Mouse (Mus musculus): ENCODE results near the gene Samd5. TPM values are rescaled to one million over a fixed set of nuclear protein-coding genes. Genes with fewer than 3 reads are reported as not detected.
A peak's percentile ranks its signal among the peaks of the same experiment; 100 is the strongest.

Gene Samd5
- 2.4 and 2.8 TPM in 2 replicates for polyA plus RNA-seq (2015; fragmentation: Nextera tagmentation; extraction: Ambion mirVana)

- H3K4me1 ChIP-seq: peaks cover 20% of the 10 kb centered on the region
- no peaks in the 10 kb centered on the region for H3K9me3 ChIP-seq
- peak; percentile 47; the same call in 1 of the 2 replicates for ATAC-seq (ENCODE audit: extremely low read depth, insufficient number of reproducible peaks, low FRiP score, low TSS enrichment)
Measured at GRCm38 (mm10) chr10:9674561-9675521, at the start of gene Samd5. Samd5 (minus strand) TSS chr10:9675208.

DNA sequence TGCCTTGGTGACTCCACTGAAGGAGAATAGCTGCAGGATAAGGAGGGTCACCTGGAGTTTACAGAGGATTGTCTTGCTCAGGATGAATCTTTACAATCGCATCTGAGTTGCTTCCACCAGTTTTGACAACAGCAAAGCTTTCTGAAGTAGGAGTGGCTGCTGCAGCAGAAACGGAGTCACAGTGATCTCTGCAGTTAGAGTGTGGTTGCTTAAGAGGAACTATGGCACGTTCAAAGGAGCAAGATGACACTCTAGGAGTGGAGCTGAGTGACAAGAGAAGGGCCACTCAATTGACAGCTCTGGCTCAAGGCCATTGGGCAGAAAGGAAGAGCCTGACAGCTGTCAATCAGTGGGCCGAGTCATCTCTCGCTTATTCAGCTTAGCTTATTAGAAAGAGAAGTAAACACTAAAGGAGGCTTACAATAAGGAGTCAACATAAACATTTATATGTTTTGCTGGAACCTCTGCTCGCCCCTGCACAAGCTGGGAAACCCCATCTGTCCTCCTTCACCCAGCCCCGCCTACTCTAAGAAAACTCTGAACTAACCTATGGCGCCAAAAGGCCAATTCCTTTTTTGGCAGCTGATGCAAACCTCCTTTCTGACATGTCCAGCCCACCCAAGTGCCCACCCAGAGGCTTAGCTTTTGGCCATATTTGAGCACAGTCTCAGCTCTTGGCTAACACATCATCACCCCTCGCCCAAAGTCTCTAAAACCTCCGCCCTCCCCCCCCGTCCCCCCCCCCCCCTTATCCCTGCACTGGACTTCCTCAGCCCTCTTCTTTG lies 47.7 kb upstream of the Samd5 start:
- Histone ChIP-seq H3K4me1 (peaks cover 5% of the 10 kb centered on the region; the same call in 1 of the 2 replicates), H3K9me3 (no peaks in the 10 kb centered on the region), H3K4me3 (no peak overlapping the region), H3K27me3 (replicated peaks) (no peaks in the 10 kb centered on the region), H3K27ac (replicated peaks) (no peak overlapping the region), H3K9ac (no peak overlapping the region), H3K36me3 (no peaks in the 10 kb centered on the region), H3K4me2 (no peak overlapping the region)
- 73% methylated on average over 10 of the region's 11 CpGs for WGBS
- no peak for ATAC-seq (ENCODE audit: extremely low read depth, insufficient number of reproducible peaks, low FRiP score, low TSS enrichment)

More at GRCm38 (mm10) chr10:9674561-9675521, at the start of gene Samd5:
- under 1% methylated on average over 90 of the region's 91 CpGs for WGBS
- Histone ChIP-seq H3K4me2 (peak within 1 kb of the TSS; percentile 92), H3K9ac (peak within 1 kb of the TSS; percentile 78), H3K36me3 (no peaks in the 10 kb centered on the region), H3K27ac (replicated peaks) (peak within 1 kb of the TSS; percentile 29), H3K4me3 (peak within 1 kb of the TSS; percentile 69), H3K27me3 (replicated peaks) (peaks cover 8% of the 10 kb centered on the region; the same call in 1 of the 2 replicates)

GRCm38 (mm10) chr10:9720027-9720426 lies 45.0 kb upstream of the Samd5 start:
- peaks cover 5% of the 10 kb centered on the region; the same call in 1 of the 2 replicates for H3K4me1 ChIP-seq
- H3K9ac ChIP-seq: no peak overlapping the region
- H3K27ac ChIP-seq (replicated peaks): no peak overlapping the region
- no peaks in the 10 kb centered on the region for H3K36me3 ChIP-seq
- H3K4me2 ChIP-seq: no peak overlapping the region
- H3K27me3 ChIP-seq (replicated peaks): no peaks in the 10 kb centered on the region
- no peaks in the 10 kb centered on the region for H3K9me3 ChIP-seq
- no peak overlapping the region for H3K4me3 ChIP-seq
- 75% methylated on average over 5 of the region's 5 CpGs for WGBS
- ATAC-seq (ENCODE audit: extremely low read depth, insufficient number of reproducible peaks, low FRiP score, low TSS enrichment): no peak

DNA sequence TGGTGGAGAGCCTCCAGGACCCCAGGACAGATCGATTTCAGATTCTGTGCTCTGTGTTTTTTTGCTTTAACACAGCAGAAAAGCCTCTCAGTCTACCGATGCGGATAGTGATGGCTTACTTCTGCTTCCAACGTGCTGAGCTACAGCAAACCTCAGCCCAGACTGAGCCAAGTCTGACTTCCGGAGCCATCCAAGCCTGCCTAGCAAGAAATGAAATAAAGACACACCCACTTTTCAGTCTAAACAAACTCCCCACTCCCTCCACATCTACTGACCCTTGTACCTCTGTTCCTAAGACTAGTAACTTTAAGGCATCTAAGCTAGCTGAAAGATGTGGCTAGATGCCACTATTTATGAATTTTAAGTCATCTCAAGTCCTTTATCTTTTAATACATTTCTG lies 43.1 kb upstream of the Samd5 start:
- 66% methylated on average over 5 of the region's 5 CpGs for WGBS
- no peak overlapping the region for H3K27ac ChIP-seq (replicated peaks)
- H3K36me3 ChIP-seq: no peaks in the 10 kb centered on the region
- H3K27me3 ChIP-seq (replicated peaks): no peaks in the 10 kb centered on the region
- H3K9me3 ChIP-seq: no peaks in the 10 kb centered on the region
- no peak overlapping the region for H3K9ac ChIP-seq
- peaks cover 5% of the 10 kb centered on the region; the same call in 1 of the 2 replicates for H3K4me1 ChIP-seq
- no peak overlapping the region for H3K4me3 ChIP-seq
- no peak overlapping the region for H3K4me2 ChIP-seq
- ATAC-seq (ENCODE audit: extremely low read depth, insufficient number of reproducible peaks, low FRiP score, low TSS enrichment): no peak

GRCm38 (mm10) chr10:9704956-9705355 lies 29.9 kb upstream of the Samd5 start:
- ATAC-seq (ENCODE audit: extremely low read depth, insufficient number of reproducible peaks, low FRiP score, low TSS enrichment): no peak
- no peaks in the 10 kb centered on the region for H3K27me3 ChIP-seq (replicated peaks)
- H3K9ac ChIP-seq: no peak overlapping the region

DNA sequence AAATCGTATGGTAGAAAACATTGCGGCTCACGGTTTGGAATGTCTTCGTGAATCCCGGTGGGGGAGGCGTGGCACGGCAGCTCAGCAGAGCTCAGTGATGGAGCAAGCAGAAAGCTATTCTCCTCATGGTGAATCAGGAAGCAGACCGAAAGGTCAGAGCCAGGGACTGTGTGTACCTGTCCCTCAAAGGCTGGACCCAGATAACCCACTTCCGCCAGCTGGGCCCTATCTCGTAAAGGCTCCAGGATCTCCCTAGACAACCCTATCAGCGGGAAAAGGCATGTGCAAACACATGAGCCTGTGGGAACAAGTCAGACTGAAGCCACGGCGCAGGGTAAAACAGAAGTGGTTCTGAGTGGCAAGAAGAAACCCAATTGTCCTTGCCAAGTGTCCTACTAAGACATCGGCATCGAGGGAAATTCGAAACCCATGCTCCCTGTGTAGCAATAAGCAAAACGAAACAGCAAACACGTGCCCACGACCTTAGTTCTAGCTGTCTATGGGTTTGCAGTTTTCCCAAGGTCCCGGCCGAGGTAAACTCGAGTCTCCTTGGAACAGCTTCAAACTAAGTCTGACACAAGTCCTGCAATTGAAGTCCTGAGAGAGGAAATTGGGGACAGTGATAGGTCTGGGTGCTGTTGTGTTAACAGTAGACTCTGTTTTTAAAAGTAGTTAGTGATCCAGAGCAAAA lies 24.2 kb upstream of the Samd5 start:
- no peaks in the 10 kb centered on the region for H3K27me3 ChIP-seq (replicated peaks)
- H3K36me3 ChIP-seq: no peaks in the 10 kb centered on the region
- 0 out of 2 replicates have a peak, but pooled peaks cover 6% of the 10 kb centered on the region for H3K4me1 ChIP-seq
- H3K9ac ChIP-seq: no peak overlapping the region
- peak overlapping the region; percentile 52 for H3K4me2 ChIP-seq
- no peaks in the 10 kb centered on the region for H3K9me3 ChIP-seq
- 0 out of 2 replicates have a peak overlapping the region, but pooled peaks have one; percentile 13 for H3K27ac ChIP-seq (replicated peaks)
- WGBS: 57% methylated on average over 22 of the region's 22 CpGs
- H3K4me3 ChIP-seq: peak overlapping the region; percentile 13; the same call in 1 of the 2 replicates
- ATAC-seq (ENCODE audit: extremely low read depth, insufficient number of reproducible peaks, low FRiP score, low TSS enrichment): no peak

More at GRCm38 (mm10) chr10:9704956-9705355, 29.9 kb upstream of the Samd5 start:
- no peak overlapping the region for H3K27ac ChIP-seq (replicated peaks)
- WGBS: 45% methylated on average over 1 of the region's 1 CpGs
- no peak overlapping the region for H3K4me3 ChIP-seq
- H3K36me3 ChIP-seq: no peaks in the 10 kb centered on the region
- H3K4me2 ChIP-seq: no peak overlapping the region
- H3K4me1 ChIP-seq: peaks cover 5% of the 10 kb centered on the region; the same call in 1 of the 2 replicates
- H3K9me3 ChIP-seq: no peaks in the 10 kb centered on the region

DNA sequence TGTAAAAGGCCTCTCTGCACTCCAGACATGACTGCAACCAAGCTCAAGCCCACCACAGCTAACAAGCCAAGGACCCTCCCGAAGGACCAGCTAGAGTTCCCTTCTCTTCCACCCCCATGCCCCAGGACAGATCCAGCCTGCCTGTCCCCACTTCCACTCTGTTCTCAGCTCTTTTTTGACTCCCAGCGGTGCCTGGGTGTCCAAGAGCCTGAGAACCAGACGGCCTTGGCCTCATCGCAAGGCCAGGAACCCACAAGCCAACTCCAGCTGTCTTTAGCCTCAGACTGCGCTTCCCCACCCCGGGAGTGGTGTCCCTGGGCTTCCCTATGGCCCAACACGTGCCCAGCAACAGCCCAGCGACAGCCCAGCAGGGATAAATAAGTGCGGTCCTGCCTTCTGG lies 23.1 kb upstream of the Samd5 start:
- no peak for ATAC-seq (ENCODE audit: extremely low read depth, insufficient number of reproducible peaks, low FRiP score, low TSS enrichment)
- Histone ChIP-seq H3K4me1 (0 out of 2 replicates have a peak, but pooled peaks cover 6% of the 10 kb centered on the region), H3K9me3 (no peaks in the 10 kb centered on the region), H3K27me3 (replicated peaks) (no peaks in the 10 kb centered on the region), H3K4me2 (no peak overlapping the region), H3K36me3 (no peaks in the 10 kb centered on the region), H3K27ac (replicated peaks) (no peak overlapping the region), H3K4me3 (no peak overlapping the region), H3K9ac (no peak overlapping the region)
- 72% methylated on average over 9 of the region's 9 CpGs for WGBS

DNA sequence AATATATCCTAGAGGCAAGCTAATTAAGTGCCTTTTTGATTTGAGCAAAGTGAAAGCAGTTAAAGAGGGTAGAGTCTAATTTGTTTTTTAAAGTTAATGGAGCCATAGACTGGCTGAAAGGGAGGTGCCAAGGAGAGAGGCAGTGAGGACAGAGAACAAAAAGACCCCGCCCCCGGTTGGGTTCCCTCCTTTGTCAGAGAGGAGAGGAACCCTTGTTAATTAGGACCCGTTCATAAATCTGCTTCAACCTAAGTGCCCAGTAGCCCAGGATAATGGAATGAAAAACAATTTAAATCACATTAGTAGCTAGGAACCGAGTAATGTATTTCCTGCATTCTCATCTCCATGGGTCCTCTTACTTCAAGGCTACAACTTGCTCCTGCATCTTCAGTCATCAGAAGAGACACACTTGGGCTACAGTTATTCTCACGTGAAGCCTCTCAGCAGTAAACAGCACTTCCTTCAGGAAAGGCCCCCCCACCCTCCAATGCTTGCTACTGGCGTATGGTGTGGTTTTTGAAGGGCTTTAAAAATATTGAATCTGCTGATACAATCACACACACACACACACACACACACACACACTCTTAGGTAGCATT lies 21.6 kb upstream of the Samd5 start:
- no peak overlapping the region for H3K27ac ChIP-seq (replicated peaks)
- no peaks in the 10 kb centered on the region for H3K27me3 ChIP-seq (replicated peaks)
- WGBS: 60% methylated on average over 6 of the region's 6 CpGs

DNA sequence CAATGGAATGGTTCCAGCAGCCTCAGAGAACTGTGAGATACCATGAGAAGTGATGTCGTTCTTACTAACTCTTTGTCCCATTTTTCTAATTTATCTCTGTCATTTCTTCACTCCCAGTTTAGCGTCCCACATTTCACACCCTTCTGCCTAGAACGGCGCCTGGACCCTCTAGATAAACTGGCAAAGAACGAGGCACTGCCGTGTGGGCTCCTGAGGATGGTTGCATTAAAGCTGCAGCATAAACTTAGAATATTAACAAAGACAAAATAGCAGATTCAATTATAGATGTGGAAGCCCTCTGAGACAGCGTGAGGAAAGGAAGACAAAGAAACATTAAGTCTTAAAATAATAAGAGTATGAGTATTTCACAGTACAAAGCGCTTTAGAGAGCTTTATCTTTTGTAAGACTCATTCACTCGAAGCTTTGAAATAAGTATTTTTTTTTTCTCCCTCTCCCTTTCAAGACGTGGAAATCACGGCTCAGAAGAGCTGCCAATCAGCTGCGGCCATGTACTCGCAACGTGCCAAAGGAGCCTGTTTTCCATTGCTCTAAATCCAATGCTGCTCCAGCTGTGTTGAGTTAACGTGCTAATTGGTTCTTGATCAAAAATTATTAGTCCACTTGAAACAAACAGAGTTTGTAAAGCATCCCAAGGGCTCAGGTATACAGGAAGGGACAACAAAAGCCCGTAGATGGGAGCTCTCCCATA lies 19.1 kb upstream of the Samd5 start:
- ATAC-seq (ENCODE audit: extremely low read depth, insufficient number of reproducible peaks, low FRiP score, low TSS enrichment): no peak
- H3K27ac ChIP-seq (replicated peaks): no peak overlapping the region
- no peak overlapping the region for H3K4me3 ChIP-seq
- H3K4me1 ChIP-seq: no peaks in the 10 kb centered on the region
- H3K27me3 ChIP-seq (replicated peaks): no peaks in the 10 kb centered on the region
- no peaks in the 10 kb centered on the region for H3K9me3 ChIP-seq
- no peak overlapping the region for H3K4me2 ChIP-seq
- no peaks in the 10 kb centered on the region for H3K36me3 ChIP-seq
- no peak overlapping the region for H3K9ac ChIP-seq
- WGBS: 55% methylated on average over 16 of the region's 16 CpGs

More for the DNA sequence above, 21.6 kb upstream of the Samd5 start:
- H3K36me3 ChIP-seq: no peaks in the 10 kb centered on the region
- H3K9ac ChIP-seq: no peak overlapping the region
- no peak overlapping the region for H3K4me3 ChIP-seq
- H3K9me3 ChIP-seq: no peaks in the 10 kb centered on the region
- ATAC-seq (ENCODE audit: extremely low read depth, insufficient number of reproducible peaks, low FRiP score, low TSS enrichment): no peak
- H3K4me1 ChIP-seq: 0 out of 2 replicates have a peak, but pooled peaks cover 6% of the 10 kb centered on the region
- no peak overlapping the region for H3K4me2 ChIP-seq

DNA sequence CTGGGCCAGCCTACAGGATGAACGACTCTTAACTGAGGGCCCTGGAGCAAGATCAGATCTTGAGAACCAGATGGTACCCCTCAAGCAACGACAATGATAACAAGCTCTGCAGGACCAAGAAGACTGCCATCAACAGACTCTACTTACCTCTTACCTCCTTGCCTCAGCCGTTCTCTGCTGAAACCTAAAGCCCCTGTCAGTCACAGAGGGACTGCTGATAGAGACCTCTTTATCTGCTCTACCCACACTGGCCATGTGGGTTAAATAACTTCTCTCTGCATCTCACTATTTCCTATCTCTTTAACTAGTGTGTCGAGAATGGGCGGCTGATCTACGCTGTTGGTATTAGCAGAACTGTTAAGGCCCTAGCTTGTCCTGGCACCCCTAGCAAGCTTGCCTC lies 5.9 kb upstream of the Samd5 start:
- Histone ChIP-seq H3K4me1 (peaks cover 12% of the 10 kb centered on the region), H3K9ac (no peak overlapping the region), H3K36me3 (no peaks in the 10 kb centered on the region), H3K9me3 (no peaks in the 10 kb centered on the region), H3K27me3 (replicated peaks) (peaks cover 5% of the 10 kb centered on the region; the same call in 1 of the 2 replicates), H3K27ac (replicated peaks) (no peak overlapping the region), H3K4me2 (no peak overlapping the region), H3K4me3 (no peak overlapping the region)
- WGBS: 38% methylated on average over 6 of the region's 6 CpGs
- no peak for ATAC-seq (ENCODE audit: extremely low read depth, insufficient number of reproducible peaks, low FRiP score, low TSS enrichment)
